Mouse (Mus musculus): ENCODE results near the gene Ttc39b. TPM values are rescaled to one million over a fixed set of nuclear protein-coding genes. Genes with fewer than 3 reads are reported as not detected.

Ttc39b gene
- total RNA-seq, 2 experiments from 2014 or later: 7.3 to 10.5 TPM

- peak; percentile 42 for DNase-seq
Measured at GRCm38 (mm10) chr4:83183288-83183930, 140.6 kb downstream of the Ttc39b start.

GRCm38 (mm10) chr4:83182178-83183068, 141.6 kb downstream of the Ttc39b start:
- no peak for DNase-seq

- DNase-seq: no peak
Measured at GRCm38 (mm10) chr4:83177471-83177870, 146.6 kb downstream of the Ttc39b start.

- DNase-seq: no peak
Measured at GRCm38 (mm10) chr4:83174946-83175345, 149.1 kb downstream of the Ttc39b start.

- no peak for DNase-seq
Measured at GRCm38 (mm10) chr4:83172278-83172677, 151.8 kb downstream of the Ttc39b start.

GRCm38 (mm10) chr4:83170741-83171140, 153.3 kb downstream of the Ttc39b start:
- DNase-seq: no peak

Other genes with a start within 250 kb of the Ttc39b start
- 10 to 100 TPM; 16.4 to 19.0 TPM for gene Snapc3, start 93.5 kb upstream of the Ttc39b start, total RNA-seq (2021)
- 10 to 100 TPM; 31.8 to 37.5 TPM for gene Psip1, start 162.2 kb upstream of the Ttc39b start, total RNA-seq (2021)
- gene Ccdc171, start 201.3 kb upstream of the Ttc39b start, total RNA-seq (2021): 1 to 10 TPM; 1.0 to 1.2 TPM